Mouse (Mus musculus): ENCODE measurements around the gene Sft2d2.

DNA sequence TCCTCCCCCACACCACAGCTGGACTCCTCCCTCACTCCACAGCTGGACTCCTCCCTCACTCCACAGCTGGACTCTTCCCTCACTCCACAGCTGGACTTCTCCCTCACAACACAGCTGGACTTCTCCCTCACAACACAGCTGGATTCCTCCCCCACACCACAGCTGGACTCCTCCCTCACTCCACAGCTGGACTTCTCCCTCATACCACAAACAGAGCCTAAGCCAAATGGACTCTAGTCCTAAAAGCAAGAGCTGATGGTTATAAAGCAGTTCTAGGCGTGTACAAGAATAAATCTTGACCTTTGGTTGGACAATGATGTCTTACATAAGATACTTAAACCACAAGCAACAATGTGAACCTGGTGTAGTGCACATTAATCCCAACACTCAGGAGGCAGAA lies 4.7 kb upstream of the Sft2d2 start:
- no peak for TF ChIP-seq CTCF (IDR thresholded peaks at IDR 0.05; ENCODE audit: low read depth, low read length)
- TF ChIP-seq POLR2A (IDR thresholded peaks at IDR 0.05; ENCODE audit: borderline replicate concordance, low read depth, low read length) = no peak

Measured in bone marrow macrophage, adult 2 months (primary cell).